Mouse (Mus musculus) spleen, adult 12 weeks (tissue): ENCODE results near the gene Lin54.
"Not testable (repeated sequence)": the region's sequence is repeated elsewhere in the genome, so short reads cannot be mapped to it uniquely, and the experiment has no call there.

Experiments
- DNase-seq: peaks from one replicate; pipeline ENCODE4 v3.0.0; 2022; ENCODE audit warnings: low spot score

Gene Lin54

DNA sequence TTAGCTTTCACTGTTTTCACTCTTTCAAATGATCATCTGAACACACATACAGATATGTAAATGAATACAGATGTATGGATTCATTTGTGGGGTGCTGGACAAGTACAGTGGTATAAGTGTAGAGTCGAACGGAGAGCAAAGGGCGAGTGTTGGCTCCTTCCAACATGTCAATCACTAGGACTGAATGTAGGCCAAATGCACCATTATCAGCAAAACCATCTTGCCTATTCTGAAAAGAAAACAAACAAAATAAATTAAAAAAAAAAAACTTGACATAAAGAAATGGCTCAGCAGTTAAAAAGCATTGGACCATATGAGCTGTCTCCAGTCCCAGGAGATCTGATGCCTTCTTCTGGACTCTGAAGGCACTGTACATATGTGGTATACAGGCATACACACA, 12.2 kb downstream of the Lin54 start:
- DNase-seq = no peak

DNA sequence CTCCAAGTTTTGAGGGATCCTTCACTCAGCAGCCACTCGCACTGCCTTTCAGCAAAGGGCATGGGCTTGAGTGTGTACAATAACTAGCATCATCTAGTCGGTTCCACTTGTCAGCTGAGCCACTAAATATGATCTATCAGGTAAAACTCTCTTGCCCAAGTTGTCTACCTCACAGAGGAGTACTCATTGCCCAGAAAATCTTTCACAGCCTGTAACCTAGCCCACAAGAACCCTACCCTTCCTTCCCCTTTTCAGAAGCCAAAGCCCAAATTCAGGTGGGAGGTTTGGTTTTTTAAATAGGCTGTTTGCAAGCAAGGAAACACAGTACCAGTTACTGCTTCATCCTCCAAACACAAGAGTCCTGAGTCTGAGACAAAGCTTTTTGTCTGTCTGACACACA, 13.3 kb downstream of the Lin54 start:
- no peak for DNase-seq

DNA sequence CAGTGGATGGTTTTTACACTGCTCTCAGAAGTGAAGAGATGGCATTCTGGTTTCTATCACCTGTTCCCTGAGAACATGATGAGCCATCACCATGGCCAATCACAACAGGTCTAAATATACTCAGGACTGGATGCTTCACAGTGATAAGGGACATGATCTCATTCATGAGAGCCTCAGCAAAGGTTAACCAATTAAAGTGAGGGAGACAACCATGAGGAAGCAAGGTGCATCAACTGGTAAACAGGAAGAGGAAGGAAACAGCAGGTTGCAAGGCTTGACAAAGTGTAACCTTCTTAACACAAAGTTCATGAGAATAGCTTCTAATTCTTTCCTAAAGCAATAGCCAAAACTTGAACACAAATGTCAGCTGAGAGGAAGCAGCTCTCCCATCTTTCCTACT, 16.9 kb downstream of the Lin54 start:
- DNase-seq = no peak

DNA sequence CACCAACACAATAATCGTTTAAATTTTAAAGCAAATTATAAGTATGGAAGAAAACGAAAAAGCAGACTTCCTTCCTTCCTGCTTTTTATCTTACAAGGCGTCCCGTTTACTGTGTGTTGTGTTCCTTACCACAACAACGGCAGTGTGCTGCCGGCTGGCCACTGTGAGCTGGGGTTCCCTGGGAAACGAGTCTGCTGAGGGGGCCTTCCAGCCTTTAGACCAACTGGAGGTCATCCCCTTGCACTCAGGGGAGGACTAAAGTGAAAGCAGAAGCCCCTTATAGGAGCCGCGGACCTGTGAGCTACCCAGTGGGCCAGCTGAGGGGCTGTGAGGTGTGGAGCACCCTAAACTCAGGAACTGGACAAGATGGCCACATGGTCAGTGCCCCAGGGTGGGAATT, 22.8 kb downstream of the Lin54 start:
- no peak for DNase-seq

DNA sequence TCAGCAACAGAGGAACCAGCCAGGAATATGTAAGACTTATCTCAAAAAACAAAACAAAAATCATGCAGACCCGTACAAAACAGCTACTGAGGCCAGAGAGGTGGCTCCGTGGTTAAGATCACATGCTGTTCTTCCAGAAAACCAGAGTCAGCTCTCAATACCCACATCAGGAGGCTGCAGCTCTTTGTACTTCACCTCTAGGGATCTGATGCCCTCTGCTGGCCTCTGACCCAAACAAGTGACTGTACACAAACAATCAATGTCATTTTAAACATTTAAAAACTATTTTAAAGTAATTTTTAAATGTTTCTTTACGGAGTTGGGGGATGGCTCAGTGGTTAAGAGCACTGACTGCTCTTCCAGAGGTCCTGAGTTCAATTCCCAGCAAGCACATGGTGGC, 24.1 kb downstream of the Lin54 start:
- no peak for DNase-seq

DNA sequence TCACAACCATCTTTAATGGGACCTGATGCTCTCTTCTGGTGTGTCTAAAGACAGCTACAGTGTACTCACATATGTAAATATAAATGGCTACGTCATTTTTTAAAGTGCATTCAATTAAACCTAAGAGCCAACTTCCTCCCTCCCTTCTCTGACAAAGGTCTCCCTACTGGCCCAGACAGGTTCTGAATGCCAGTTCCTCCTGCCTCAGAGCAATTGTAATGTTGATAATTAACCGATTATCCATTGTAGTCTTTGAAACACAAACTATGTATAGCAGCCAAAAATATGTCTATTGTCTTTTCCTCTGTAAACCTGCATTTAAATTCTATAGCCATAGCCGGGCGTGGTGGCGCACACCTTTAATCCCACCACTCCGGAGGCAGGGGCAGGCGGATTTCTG, 33.1 kb downstream of the Lin54 start:
- DNase-seq = no peak

DNA sequence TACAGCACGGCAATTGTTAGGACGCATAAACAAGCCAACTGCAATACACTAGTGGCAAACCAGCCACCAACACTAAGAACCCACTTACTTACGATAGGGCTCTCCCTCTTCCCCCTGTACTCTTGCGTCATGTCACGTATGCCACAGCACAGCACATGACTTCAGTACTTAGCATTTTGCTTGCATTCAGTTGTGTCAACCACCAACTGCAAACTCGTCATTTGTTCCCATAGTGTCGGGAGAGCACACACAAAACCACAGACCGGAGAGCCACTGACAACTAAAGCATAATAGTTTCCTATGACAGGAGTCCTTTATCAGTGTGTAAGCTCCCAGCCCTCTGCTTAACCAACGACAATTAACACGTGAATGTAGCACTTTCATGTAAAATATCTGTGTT, 33.8 kb downstream of the Lin54 start:
- DNase-seq = no peak

DNA sequence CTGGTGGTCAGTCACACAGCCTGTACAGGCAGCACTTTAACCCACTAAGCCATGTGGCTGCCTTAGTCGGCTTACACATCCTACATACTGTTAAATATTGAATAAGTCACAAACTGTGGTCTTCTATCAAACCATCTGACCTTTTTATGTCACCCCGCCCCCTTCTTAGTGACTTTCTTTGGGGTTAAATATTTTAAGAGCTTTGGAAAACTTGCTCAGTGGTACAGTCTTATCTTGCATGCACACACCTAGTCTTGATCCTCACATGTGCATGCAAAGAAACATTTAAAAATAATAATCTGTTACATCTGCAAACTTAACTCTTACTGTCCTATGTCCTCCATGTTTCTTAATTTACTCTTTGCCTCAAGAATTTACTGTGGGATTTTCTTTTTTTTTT, 38.1 kb downstream of the Lin54 start:
- no peak for DNase-seq

DNA sequence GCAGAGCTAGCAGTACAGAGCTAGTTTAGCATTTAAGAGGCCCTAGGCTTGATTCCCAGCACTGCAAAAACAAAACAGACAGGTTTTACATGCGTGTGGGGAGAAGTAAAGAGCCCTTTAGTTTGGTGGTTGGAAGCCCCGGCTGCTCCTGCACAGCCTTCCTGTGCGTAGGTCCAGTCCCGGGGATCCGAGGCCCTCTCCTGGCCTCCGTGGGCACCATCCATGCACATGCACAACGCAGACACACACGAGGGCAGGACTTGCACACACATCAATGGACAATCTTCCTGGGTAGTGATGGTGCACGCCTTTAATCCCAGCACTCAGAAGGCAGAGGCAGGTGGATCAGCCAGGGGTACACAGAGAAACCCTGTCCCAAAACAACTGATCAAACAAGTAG, 38.9 kb downstream of the Lin54 start:
- no peak for DNase-seq

DNA sequence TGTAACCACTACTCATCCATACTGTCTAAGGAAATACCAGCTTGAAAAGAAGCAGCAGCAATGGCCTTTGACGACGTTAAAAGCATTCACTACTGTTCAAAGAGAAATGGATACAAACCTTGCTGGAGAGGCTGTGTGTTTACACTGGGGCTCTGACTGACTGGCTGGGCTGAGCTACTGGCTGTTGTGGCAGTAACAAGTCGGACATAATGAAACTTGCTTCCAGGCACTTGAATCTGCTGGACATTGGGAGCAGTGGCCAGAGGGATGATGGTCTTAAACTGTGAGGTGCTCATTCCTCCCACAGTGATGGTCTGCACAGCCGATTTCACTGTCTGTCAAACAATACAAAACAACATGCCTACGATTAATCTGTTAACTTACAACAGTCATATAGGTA, 41.0 kb downstream of the Lin54 start:
- no peak for DNase-seq

DNA sequence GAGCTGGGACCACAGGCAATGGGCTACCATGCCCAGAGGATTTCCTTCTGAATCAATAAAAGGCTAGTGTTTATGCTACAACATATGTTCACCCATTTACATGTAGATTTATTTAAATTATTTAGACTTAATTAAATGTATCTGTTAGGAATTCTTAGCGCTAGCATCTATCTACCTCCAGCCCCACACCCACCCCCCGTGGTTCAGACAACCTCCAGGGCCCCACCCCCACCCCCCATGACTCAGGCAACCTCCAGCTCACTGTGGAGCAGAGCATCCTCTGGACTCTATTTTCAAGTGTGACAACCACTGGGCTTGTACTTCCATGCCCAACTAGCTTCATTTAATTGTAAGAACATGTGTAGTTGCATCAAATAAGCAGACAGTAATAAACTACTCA, 48.6 kb downstream of the Lin54 start:
- DNase-seq = no peak

DNA sequence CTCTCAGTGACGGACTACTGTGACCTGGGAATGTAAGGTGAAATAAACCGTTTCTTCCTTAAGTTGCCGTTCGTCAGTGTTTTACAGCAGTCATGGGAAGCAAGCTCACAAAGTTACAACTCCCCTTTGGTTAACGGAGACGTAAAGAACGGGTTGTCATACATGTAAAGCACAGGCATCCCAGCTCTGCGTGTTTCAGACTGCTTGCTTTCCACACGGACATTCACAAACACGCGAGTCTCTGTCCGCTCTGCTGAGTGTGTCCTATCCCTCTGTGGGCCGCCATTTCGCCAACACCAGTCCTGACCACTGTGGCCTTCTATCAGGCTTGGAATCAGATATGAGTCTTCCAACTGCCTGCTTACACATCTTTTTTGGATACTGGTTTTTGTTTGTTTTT, 61.6 kb downstream of the Lin54 start:
- no peak for DNase-seq

DNA sequence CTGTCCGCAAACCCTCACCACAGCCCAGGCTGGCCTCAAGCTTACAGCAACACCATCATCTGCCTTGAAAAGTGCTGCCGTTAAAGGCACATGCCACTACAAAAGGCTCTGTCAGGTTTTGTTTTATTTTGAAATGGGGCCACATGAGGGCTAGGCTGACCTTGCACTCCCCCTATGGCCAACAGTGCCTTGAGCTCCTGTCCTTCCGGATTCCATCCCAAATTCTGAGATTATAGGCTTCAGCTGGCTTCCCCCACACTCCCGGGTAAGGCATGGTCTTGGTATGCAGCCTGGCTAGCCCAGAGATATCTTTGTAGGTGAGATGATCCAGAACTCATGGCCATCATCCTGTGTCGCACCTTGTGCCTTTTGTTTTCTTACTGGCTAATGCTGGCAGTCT, 62.5 kb downstream of the Lin54 start:
- DNase-seq = no peak

DNA sequence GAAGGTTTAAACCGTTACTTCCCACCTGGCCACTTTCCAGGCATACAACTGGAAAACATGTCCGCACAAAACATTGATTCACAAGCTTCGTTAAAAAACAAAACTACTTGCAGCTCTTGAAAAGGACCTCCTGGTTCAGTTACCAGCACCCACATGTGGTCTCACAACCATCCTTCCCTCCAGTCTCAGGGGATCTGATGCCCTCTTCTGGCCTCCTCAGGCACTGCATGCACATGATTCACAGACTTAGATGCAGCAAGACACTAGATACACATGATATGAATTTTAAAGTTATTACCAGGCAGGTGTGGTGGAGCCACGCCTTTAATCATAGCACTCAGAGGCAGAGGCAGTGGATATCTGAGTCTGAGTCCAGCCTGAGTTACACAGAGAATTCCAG, 63.4 kb downstream of the Lin54 start:
- no peak for DNase-seq

DNA sequence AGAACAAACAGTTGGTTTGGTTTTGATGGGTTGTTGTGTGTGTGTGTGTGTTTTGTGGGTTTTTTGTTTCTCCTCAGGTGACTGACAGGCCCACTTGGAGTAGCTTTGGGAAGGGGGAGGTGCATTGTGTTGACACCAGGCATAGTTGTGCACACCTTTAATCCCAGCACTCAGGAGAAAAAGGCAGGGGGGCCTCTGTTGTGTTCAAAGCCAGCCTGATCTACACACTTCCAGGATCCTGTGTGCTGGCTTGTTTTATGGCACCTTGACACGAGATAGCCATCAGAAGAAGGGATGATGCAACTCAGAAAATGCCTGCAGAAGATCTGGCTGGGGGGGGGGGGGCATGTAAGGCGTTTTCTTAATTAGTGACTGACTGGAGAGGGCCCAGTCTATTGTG, 69.5 kb downstream of the Lin54 start:
- DNase-seq = no peak

DNA sequence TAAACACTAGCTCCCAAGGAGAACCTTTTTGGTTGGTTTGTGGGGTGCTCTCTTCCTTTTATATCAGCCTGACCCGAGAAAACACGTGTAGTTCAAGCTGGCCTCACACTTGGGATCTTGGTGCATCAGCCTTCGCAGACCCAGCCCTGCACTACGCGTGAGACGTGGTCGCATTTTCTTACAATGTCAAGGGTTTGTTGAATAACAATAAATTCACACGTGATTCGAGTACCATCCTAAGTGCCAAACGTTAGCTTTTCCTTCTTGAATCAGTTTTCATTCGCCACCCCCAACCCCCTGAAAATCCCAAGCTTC, 70.4 kb downstream of the Lin54 start:
- DNase-seq = no peak

DNA sequence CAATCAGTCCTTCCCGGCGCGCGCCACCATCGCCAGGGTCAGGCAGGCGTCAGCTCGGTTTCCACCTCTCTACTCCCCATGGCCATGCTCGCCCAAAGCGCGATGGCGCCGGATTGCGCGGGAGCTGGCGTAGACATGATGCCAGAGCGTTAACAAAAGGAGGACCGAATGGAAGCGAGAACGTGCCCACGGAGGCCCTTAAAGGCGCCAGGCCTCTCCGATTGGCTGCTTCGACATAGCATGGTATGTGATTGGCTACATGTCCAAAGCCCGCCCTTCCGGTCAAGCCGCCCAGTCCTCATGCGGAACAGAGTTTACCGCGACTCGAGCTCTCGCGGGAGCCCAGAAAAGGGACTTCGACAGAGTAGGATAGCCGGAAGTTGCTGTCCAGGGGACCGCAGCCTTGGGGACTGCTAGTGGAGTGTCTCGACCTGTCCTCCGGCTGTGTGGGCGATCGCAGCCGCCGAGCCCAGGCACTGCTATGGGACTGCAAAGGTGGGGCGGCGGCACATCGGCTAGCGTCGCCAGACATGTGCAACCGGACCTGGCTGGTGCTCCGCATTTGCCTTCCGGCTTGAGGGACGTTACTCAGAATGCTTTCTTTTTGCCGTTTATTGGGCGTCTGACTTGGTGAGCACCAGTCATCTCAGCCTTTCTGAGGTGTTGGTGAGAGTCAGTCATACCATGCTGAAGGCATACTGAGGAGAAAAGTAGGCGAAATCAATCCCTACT, 70.9 kb downstream of the Lin54 start:
- peak; percentile 88 for DNase-seq

DNA sequence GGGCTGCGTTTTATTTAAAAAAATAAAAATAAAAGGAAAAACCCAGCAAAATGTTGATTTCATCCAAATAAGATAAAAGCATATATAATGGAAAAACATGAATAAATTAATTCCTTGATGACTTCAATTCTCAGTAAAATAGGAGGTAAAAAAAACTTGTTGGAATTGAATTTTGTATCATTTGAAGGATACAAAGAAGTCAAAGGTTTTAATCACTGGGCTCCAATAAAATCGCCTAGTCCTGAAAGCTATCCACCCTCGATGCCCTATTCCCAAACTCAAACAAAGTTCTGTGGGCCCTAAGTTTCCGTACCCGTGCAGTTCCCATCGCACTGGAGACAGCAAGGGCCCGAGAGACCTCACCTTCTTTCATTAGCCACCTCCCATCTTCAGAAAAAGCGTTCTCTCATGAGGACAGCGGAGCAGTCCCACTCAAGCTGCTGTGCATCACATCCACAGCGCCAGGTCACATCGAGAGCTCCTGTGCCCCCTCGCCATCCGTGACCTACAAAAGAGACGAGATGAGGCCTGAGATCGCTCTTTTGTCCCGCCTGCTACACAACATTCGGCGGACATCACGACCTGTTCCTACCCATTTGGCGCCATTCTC, 71.6 kb downstream of the Lin54 start:
- no peak for DNase-seq

DNA sequence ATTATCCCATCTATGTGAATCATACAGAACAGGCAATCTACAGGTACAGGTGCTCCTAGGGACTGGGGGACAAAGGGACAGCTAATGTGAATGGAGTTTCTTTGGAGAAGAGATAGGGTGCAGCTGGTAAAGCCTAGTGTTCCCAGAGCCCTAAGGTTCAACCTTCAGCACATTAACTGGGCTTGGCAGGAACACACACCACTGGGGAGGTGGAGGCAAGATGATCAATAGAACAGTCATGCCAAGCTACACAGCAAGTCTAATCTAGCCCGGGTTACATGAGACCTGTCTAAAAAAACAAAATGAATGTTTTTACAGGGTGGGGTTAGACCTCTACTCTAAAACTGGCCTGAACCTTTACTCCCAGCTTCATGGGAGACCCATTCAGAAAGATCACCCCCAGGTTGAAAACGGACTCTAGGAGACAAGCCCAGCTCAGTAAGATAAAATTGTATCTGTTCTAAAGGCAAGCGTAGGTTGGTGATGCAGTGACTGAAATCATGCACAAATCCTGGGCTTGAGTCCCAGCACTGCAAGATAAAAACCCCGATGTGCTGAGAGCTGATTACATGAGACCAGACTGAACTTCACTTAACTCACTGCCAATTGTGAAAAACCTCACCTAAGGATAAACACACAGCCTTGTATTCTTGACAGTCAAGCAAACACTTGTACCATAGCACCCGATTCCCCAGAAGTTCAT, 72.3 kb downstream of the Lin54 start:
- no peak for DNase-seq

DNA sequence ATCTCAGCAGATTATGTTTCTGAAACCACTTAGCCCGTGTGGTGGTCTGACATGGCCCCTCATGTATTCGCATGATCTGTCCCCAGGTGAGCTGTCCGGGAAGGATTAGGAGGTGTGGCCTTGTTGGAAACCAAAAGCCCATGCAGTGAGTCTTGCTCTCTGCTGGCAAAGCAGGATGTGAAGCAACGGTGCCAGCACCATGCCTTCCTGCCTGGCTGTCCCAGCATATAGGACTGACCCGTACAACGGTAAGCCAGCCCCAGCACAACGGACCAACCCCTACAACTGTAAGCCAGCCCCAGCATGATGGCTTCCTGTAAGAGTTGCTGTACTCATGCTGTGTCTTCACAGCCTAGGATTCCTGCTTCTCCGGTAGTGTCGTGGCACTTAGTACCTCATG, 73.2 kb downstream of the Lin54 start:
- no peak for DNase-seq

DNA sequence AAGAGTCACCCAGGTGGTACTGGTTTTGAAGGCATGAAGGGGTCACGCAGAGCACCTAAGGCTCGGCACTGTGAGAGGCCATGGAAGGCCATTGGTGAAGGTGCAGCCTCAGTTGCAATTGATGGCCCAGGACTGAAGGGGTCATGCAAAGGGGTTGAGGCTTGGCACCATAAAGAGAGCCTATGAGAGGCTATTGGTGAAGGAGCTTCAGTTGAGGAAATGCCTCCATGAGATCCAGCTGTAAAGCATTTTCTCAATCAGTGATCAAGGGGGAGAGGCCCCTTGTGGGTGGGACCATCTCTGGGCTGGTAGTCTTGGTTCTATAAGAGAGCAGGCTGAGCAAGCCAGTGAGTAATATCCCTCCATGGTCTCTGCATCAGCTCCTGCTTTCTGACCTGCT, 74.6 kb downstream of the Lin54 start:
- not testable (repeated sequence) for DNase-seq

DNA sequence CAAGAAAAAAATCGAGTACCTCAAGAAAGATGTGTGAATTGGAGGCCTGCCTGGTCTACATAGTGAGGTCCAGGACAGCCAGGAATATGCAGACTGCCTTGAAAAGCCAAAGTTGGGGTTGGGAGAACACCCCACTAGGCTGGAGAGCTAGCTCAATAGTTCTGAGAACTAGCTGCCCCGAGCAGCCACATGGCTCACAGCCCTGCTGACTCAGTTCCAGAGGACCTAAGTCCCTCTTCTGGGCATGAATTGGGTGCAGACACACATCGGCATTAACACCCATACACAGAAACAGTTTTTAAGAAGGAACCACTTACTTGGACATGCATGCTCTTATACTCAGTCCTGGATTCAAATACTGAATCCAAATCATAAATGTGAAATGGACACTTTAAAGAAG, 76.2 kb downstream of the Lin54 start:
- no peak for DNase-seq

DNA sequence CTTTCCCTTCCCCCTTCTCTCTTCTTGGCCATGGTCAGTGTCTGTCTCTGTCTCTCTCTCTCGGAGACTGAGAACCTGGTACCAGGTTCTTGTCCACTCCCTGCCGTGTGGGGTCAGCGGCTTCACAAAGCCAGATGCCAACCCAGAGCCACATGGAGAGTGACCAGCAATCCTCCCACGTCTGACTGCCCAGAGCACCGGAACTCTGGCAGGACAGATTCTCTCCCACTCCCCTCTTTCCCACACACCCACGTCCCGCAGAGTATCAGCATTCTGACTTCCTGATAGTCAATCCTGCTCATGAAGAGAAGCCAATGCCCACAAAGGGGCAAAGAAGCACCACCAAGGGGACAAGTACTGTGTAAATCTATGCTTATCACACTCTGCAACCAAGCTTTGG, 76.8 kb downstream of the Lin54 start:
- no peak for DNase-seq

DNA sequence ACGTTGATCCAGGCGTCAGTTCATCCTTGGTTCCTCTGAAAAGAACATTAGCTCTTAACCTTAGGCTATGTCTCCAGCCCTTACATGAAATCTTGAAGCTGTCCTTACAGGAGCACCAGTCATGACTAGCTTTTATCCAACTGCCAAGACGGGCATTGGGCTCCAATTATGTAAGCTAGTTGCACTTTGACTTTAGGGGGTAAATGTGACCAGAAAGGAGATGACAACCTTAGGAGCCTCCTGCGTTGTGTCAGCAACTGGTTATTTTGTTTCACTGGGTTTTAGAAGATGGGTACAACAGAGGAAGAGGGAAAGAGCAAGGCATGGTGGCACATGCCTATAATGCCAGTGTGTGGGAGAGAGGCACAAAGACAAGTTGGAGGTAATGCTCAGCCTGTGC, 81.6 kb downstream of the Lin54 start:
- no peak for DNase-seq
